Mouse (Mus musculus): ENCODE results near the gene Tmem123. TPM values are rescaled to one million over a fixed set of nuclear protein-coding genes. Genes with fewer than 3 reads are reported as not detected.

Gene Tmem123
- 52.3 and 53.7 TPM in 2 replicates for polyA plus RNA-seq (2012)

GRCm38 (mm10) chr9:7763614-7764300, at the start of gene Tmem123:
Gene Tmem123 (plus strand): TSS chr9:7764041.

DNA sequence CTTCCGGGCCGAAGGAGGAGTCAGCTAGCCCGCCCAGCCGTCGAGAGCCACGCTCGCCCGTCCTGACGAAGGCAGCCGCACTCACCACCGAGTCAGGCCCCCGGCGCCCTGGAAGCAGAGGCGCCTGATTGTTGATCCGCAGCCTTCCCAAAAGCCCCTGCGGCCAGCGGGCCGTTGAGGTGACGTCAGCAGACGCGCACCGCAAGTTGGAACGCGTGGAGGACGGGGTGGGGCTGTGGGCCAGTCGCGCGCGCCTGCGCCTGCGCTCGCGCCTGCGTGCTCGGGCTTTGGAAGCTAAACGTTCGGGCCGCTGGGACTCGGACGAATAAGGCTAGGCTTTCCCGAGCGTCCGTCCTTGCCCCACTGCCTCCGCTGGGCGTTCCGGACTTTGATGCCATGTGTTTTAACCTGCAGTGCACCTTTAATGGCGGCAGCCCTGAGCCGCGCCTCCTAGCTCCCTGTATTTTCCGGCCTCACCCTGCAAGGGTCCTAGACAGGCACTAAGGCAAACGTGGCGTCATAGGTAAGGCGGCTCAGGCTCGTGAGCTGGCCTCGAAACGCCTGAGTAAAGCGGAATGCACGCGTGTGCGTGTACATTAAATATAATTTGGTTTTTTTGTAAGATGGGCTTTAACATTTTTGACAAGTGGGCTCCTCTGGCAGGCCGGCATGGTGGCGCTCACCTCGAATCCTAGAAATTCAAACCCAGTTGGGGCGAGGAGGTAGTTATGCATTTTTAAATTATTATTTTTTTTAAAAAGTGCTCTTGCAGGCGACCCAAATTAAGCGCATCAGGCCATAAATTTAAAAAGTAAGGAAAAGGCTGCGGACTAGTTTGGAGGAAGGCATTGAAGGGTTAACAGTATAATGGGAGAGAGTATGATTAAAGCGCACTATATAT, 73.3 kb downstream of the Tmem123 start, which contains the start of gene Birc2:
Gene Birc2 (minus strand): TSS at position 160 of the 901 bp plus-strand sequence.

Other genes with a start within 250 kb of the Tmem123 start
- 0.68 and 2.5 TPM in 2 replicates for gene Mmp8, start 205.6 kb upstream of the Tmem123 start, polyA plus RNA-seq (2012)
- not detected in 2 replicates for gene Mmp27, start 192.6 kb upstream of the Tmem123 start, polyA plus RNA-seq (2012)
- not detected in 2 replicates for gene Mmp20, start 135.8 kb upstream of the Tmem123 start, polyA plus RNA-seq (2012)
- gene Mmp7, start 72.0 kb upstream of the Tmem123 start, polyA plus RNA-seq (2012) = not detected in 2 replicates
- gene Birc2, start 73.0 kb downstream of the Tmem123 start, polyA plus RNA-seq (2012) = 4.2 and 9.2 TPM in 2 replicates
- 14.1 and 14.9 TPM in 2 replicates for gene Birc3, start 109.1 kb downstream of the Tmem123 start, polyA plus RNA-seq (2012)
- 0.11 and 0.24 TPM in 2 replicates for gene Yap1, start 240.6 kb downstream of the Tmem123 start, polyA plus RNA-seq (2012)

Measured in megakaryocyte-erythroid progenitor cell, adult 5 weeks (primary cell).